Mouse (Mus musculus) embryonic facial prominence, embryonic 11.5 days (tissue): ENCODE results near the gene Sprr1a. TPM values are rescaled to one million over a fixed set of nuclear protein-coding genes. Genes with fewer than 3 reads are reported as not detected.

Experiments
- ATAC-seq: fragments of 200-750 bp; cut with Nextera tagmentation; replicated peaks from 2 replicates; pipeline ENCODE4 v1.8.0; 2017; ENCODE audit warnings: low read depth; ENCODE audit not compliant: insufficient number of reproducible peaks, low FRiP score, low TSS enrichment
- DNase-seq: peaks from one replicate; pipeline ENCODE4 v3.0.0-alpha.2; 2015; ENCODE audit warnings: low spot score
- H3K27ac ChIP-seq: fragments of 300-500 bp; sonication (generic); replicated peaks from 2 replicates; pipeline ENCODE4 v1.5.1; 2014; ENCODE audit warnings: mild to moderate bottlenecking, low read depth, low read length, control low read depth
- H3K27me3 ChIP-seq: fragments of 300-500 bp; sonication (generic); 2 replicates; pipeline ENCODE4 v1.6.1; 2014; ENCODE audit warnings: mild to moderate bottlenecking, low read length, moderate library complexity, mixed read lengths; ENCODE audit not compliant: control insufficient read depth, insufficient read depth
- H3K36me3 ChIP-seq: fragments of 300-500 bp; sonication (generic); replicated peaks from 2 replicates; pipeline ENCODE4 v1.6.1; 2014; ENCODE audit warnings: low read depth, mild to moderate bottlenecking, low read length, moderate library complexity, mixed read lengths; ENCODE audit not compliant: control insufficient read depth, insufficient read depth
- H3K4me1 ChIP-seq: fragments of 300-500 bp; sonication (generic); 2 replicates; pipeline ENCODE4 v1.6.1; 2014; ENCODE audit warnings: low read length, mixed read lengths; ENCODE audit not compliant: control insufficient read depth, insufficient read depth
- H3K4me2 ChIP-seq: fragments of 300-500 bp; sonication (generic); 2 replicates; pipeline ENCODE4 v1.6.1; 2014; ENCODE audit warnings: low read depth, mild to moderate bottlenecking, control low read depth, low read length, moderate library complexity
- H3K4me3 ChIP-seq: fragments of 300-500 bp; sonication (generic); 2 replicates; pipeline ENCODE4 v1.5.1; 2014; ENCODE audit warnings: low read depth, low read length, control low read depth
- H3K9ac ChIP-seq: fragments of 300-500 bp; sonication (generic); replicated peaks from 2 replicates; pipeline ENCODE4 v1.6.1; 2014; ENCODE audit warnings: mild to moderate bottlenecking, control low read depth, low read length
- H3K9me3 ChIP-seq: fragments of 300-500 bp; sonication (generic); replicated peaks from 2 replicates; pipeline ENCODE4 v1.6.1; 2016; ENCODE audit warnings: mild to moderate bottlenecking, low read length, inconsistent platforms, mixed read lengths; ENCODE audit not compliant: control insufficient read depth
- WGBS: fragments of 180-500 bp; shearing (Covaris S2); extraction: QIAGEN DNeasy Blood & Tissue Kit; methylation state at CpG from one replicate; pipeline ENCODE4 v1.1.7; 2014; 5-methylcytosine and 5-hydroxymethylcytosine counted together
- polyA plus RNA-seq: library from polyadenylated mRNA; unstranded; fragments of >200 nt; fragmentation: Nextera tagmentation; extraction: Ambion mirVana; gene quantifications from 2 replicates; pipeline ENCODE4 v1.2.1, GENCODE M21; 2014

Gene Sprr1a
- polyA plus RNA-seq, 1 experiment from 2014 or later = 0.36 TPM

GRCm38 (mm10) chr3:92438689-92439088 lies 47.0 kb downstream of the Sprr1a start, which contains the start of gene Sprr1b:
Gene Sprr1b, minus strand, starts transcription at chr3:92438789.
- no peaks in the 10 kb centered on the region for H3K9me3 ChIP-seq
- H3K4me3 ChIP-seq = no peak within 1 kb of the TSS
- H3K27me3 ChIP-seq = no peaks in the 10 kb centered on the region
- H3K4me1 ChIP-seq = no peaks in the 10 kb centered on the region
- WGBS = 94% methylated on average over 3 of the region's 3 CpGs
- no peaks in the 10 kb centered on the region for H3K36me3 ChIP-seq
- H3K9ac ChIP-seq = no peak within 1 kb of the TSS
- DNase-seq = no peak
- no peak for ATAC-seq
- H3K27ac ChIP-seq = no peak within 1 kb of the TSS
- H3K4me2 ChIP-seq = no peak within 1 kb of the TSS

Other genes starting within 250 kb of the Sprr1a start
- gene Sprr2a3, start 200.5 kb downstream of the Sprr1a start, polyA plus RNA-seq = not detected in 2 replicates
- gene Sprr2b, start 169.3 kb downstream of the Sprr1a start, polyA plus RNA-seq = not detected in 2 replicates
- not detected in 2 replicates for gene Sprr2d, start 146.8 kb downstream of the Sprr1a start, polyA plus RNA-seq
- not detected in 2 replicates for gene Sprr2e, start 133.8 kb downstream of the Sprr1a start, polyA plus RNA-seq
- not detected in 2 replicates for gene Sprr2f, start 120.7 kb downstream of the Sprr1a start, polyA plus RNA-seq
- gene Sprr2h, start 100.2 kb downstream of the Sprr1a start, polyA plus RNA-seq = not detected in 2 replicates
- gene Sprr2i, start 77.9 kb downstream of the Sprr1a start, polyA plus RNA-seq = not detected in 2 replicates
- gene Sprr2j-ps, start 67.8 kb downstream of the Sprr1a start, polyA plus RNA-seq = not detected in 2 replicates
- gene Gm9774, start 56.5 kb downstream of the Sprr1a start, polyA plus RNA-seq = 5.4 and 6.7 TPM in 2 replicates
- not detected in 2 replicates for gene Sprr2k, start 53.3 kb downstream of the Sprr1a start, polyA plus RNA-seq
- gene Sprr1b, start 47.1 kb downstream of the Sprr1a start, polyA plus RNA-seq = not detected in 2 replicates
- not detected in 2 replicates for gene Sprr3, start 27.2 kb downstream of the Sprr1a start, polyA plus RNA-seq
- gene Sprr4, start 14.6 kb upstream of the Sprr1a start, polyA plus RNA-seq = not detected in 2 replicates
- not detected in 2 replicates for gene 2310046K23Rik, start 48.6 kb upstream of the Sprr1a start, polyA plus RNA-seq
- gene Ivl, start 87.8 kb upstream of the Sprr1a start, polyA plus RNA-seq = 0.17 TPM in 1 of 2 replicates, not detected in the other
- not detected in 2 replicates for gene Smcp, start 103.1 kb upstream of the Sprr1a start, polyA plus RNA-seq
- not detected in 2 replicates for gene 2210017I01Rik, start 121.6 kb upstream of the Sprr1a start, polyA plus RNA-seq
- not detected in 2 replicates for gene Lce6a, start 135.8 kb upstream of the Sprr1a start, polyA plus RNA-seq
- gene Lce1a1, start 162.4 kb upstream of the Sprr1a start, polyA plus RNA-seq = not detected in 2 replicates
- gene Lce1b, start 171.0 kb upstream of the Sprr1a start, polyA plus RNA-seq = not detected in 2 replicates
- not detected in 2 replicates for gene Lce1a2, start 184.4 kb upstream of the Sprr1a start, polyA plus RNA-seq
- gene Lce1c, start 193.4 kb upstream of the Sprr1a start, polyA plus RNA-seq = not detected in 2 replicates
- gene Lce1d, start 201.3 kb upstream of the Sprr1a start, polyA plus RNA-seq = not detected in 2 replicates
- not detected in 2 replicates for gene Lce1e, start 223.2 kb upstream of the Sprr1a start, polyA plus RNA-seq
- not detected in 2 replicates for gene Lce1f, start 234.5 kb upstream of the Sprr1a start, polyA plus RNA-seq